Mouse (Mus musculus): Measurements from ENCODE around the gene Tas2r134.

DNA sequence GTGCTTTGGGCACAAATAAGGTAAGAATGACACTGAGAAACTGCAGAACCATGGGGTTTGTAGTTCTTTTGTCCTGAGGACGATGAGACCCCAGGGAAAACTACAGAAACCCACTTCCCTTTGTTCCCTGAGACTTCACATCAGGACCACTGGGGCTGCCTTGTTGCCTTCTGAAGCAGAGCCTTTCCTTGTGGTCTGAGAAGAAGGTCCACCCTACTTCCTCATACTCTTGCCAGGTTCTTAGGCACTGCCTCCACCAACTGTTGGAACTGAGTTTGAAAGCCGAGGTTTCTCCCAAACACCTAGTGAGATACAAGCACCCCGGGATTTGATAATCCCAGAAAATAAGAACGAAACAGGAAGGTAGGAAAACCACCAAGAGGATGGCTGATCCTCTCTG is 39.0 kb upstream of the Tas2r134 start:
- TF ChIP-seq POLR2A (IDR thresholded peaks at IDR 0.05; ENCODE audit: borderline replicate concordance, extremely low read depth, low read depth, low read length) (no peak), CTCF (IDR thresholded peaks at IDR 0.05; ENCODE audit: insufficient read depth, low read length) (no peak)
